Mouse (Mus musculus): ENCODE data around the gene Mtus2. TPM values are rescaled to one million over a fixed set of nuclear protein-coding genes. Genes with fewer than 3 reads are reported as not detected.

Gene Mtus2
- polyA plus RNA-seq, 1 experiment, result 0.05 TPM

DNA sequence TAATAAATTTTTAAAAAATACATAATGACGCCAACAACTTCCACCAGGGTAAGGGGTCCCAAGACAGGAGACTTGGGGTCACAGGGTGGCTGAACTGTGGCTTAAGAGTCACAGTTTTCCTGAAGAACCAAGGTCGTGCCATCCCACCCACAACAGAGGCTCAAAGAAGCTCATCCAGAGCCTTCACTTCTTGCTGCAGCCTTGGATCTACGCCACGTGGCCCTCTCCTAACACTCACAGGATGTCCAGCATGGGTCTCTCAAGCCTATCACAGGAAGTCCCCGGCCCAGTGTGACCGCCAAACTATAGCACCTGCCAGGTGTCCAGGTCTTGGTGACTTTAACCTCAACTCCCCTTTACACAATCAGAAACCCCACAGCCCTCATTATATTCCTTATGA, 400.0 kb downstream of the Mtus2 start:
- TF ChIP-seq TCF3 (IDR thresholded peaks at IDR 0.05; ENCODE audit: insufficient read length, low read depth) (no peak), MYOG (IDR thresholded peaks at IDR 0.05; ENCODE audit: control insufficient read depth in 1 of 3, insufficient read depth in 1 of 3, insufficient read length in 2 of 3, low read depth in 2 of 3) (no peak), REST (IDR thresholded peaks at IDR 0.05; ENCODE audit: insufficient read depth, insufficient read length) (no peak), TCF12 (IDR thresholded peaks at IDR 0.05; ENCODE audit: insufficient read depth, poor library complexity, severe bottlenecking) (no peak), POLR2A (IDR thresholded peaks at IDR 0.05; ENCODE audit: insufficient read length, low read depth) (no peak), SRF (IDR thresholded peaks at IDR 0.05; ENCODE audit: control insufficient read depth, insufficient read length, low read depth) (no peak), USF1 (IDR thresholded peaks at IDR 0.05; ENCODE audit: low read depth) (no peak), E2F4 (IDR thresholded peaks at IDR 0.05; ENCODE audit: insufficient read depth) (no peak), MYOD1 (IDR thresholded peaks at IDR 0.05; ENCODE audit: control insufficient read depth in 1 of 3, insufficient read length in 2 of 3, low read depth in 2 of 3) (no peak), CEBPB (IDR thresholded peaks at IDR 0.05; ENCODE audit: insufficient read depth, poor library complexity, severe bottlenecking) (no peak), MAX (IDR thresholded peaks at IDR 0.05; ENCODE audit: low read depth) (no peak), POLR2AphosphoS2 (IDR thresholded peaks at IDR 0.05; ENCODE audit: insufficient read length, low read depth) (no peak)
- Histone ChIP-seq H3ac (ENCODE audit: control insufficient read depth, insufficient read length) (no peak overlapping the region), H3K36me3 (ENCODE audit: control insufficient read depth, insufficient read depth) (peaks cover 53% of the 10 kb centered on the region), H3K4me3 (no peak overlapping the region), H3K27me3 (ENCODE audit: control insufficient read depth, insufficient read depth, insufficient read length) (no peaks in the 10 kb centered on the region), H3K79me2 (ENCODE audit: control insufficient read depth, insufficient read depth) (peaks cover 82% of the 10 kb centered on the region), H3K4me2 (ENCODE audit: low read depth) (no peak overlapping the region)

GRCm38 (mm10) chr5:148359131-148359530, 402.0 kb downstream of the Mtus2 start:
- Histone ChIP-seq H3K79me2 (ENCODE audit: control insufficient read depth, insufficient read depth) (peaks cover 85% of the 10 kb centered on the region), H3K4me2 (ENCODE audit: low read depth) (no peak overlapping the region), H3K27me3 (ENCODE audit: control insufficient read depth, insufficient read depth, insufficient read length) (no peaks in the 10 kb centered on the region), H3K36me3 (ENCODE audit: control insufficient read depth, insufficient read depth) (peaks cover 44% of the 10 kb centered on the region), H3K4me3 (no peak overlapping the region), H3ac (ENCODE audit: control insufficient read depth, insufficient read length) (no peak overlapping the region)
- no peak for TF ChIP-seq POLR2A (IDR thresholded peaks at IDR 0.05; ENCODE audit: insufficient read length, low read depth)
- TF ChIP-seq TCF3 (IDR thresholded peaks at IDR 0.05; ENCODE audit: insufficient read length, low read depth), result no peak
- no peak for TF ChIP-seq MYOG (IDR thresholded peaks at IDR 0.05; ENCODE audit: control insufficient read depth in 1 of 3, insufficient read depth in 1 of 3, insufficient read length in 2 of 3, low read depth in 2 of 3)
- TF ChIP-seq E2F4 (IDR thresholded peaks at IDR 0.05; ENCODE audit: insufficient read depth), result no peak
- TF ChIP-seq REST (IDR thresholded peaks at IDR 0.05; ENCODE audit: insufficient read depth, insufficient read length), result no peak
- no peak for TF ChIP-seq POLR2AphosphoS2 (IDR thresholded peaks at IDR 0.05; ENCODE audit: insufficient read length, low read depth)

GRCm38 (mm10) chr5:148360922-148361758, 404.0 kb downstream of the Mtus2 start:
- H3K36me3 ChIP-seq (ENCODE audit: control insufficient read depth, insufficient read depth), result peaks cover 34% of the 10 kb centered on the region
- H3K79me2 ChIP-seq (ENCODE audit: control insufficient read depth, insufficient read depth), result peaks cover 85% of the 10 kb centered on the region
- no peak overlapping the region for H3K4me3 ChIP-seq
- H3K27me3 ChIP-seq (ENCODE audit: control insufficient read depth, insufficient read depth, insufficient read length), result no peaks in the 10 kb centered on the region
- H3ac ChIP-seq (ENCODE audit: control insufficient read depth, insufficient read length), result no peak overlapping the region
- TF ChIP-seq E2F4 (IDR thresholded peaks at IDR 0.05; ENCODE audit: insufficient read depth), result no peak
- TF ChIP-seq TCF12 (IDR thresholded peaks at IDR 0.05; ENCODE audit: insufficient read depth, poor library complexity, severe bottlenecking), result no peak
- no peak for TF ChIP-seq POLR2AphosphoS2 (IDR thresholded peaks at IDR 0.05; ENCODE audit: insufficient read length, low read depth)
- peak in 2 of 3 experiments; percentile 42 to 62 for TF ChIP-seq MYOD1 (IDR thresholded peaks at IDR 0.05; ENCODE audit: control insufficient read depth in 1 of 3, insufficient read length in 2 of 3, low read depth in 2 of 3)
- no peak for TF ChIP-seq USF1 (IDR thresholded peaks at IDR 0.05; ENCODE audit: low read depth)
- TF ChIP-seq MYOG (IDR thresholded peaks at IDR 0.05; ENCODE audit: control insufficient read depth in 1 of 3, insufficient read depth in 1 of 3, insufficient read length in 2 of 3, low read depth in 2 of 3), result peak in 2 of 3 experiments; percentile 11 to 40
- TF ChIP-seq CEBPB (IDR thresholded peaks at IDR 0.05; ENCODE audit: insufficient read depth, poor library complexity, severe bottlenecking), result no peak
- no peak for TF ChIP-seq SRF (IDR thresholded peaks at IDR 0.05; ENCODE audit: control insufficient read depth, insufficient read length, low read depth)
- TF ChIP-seq POLR2A (IDR thresholded peaks at IDR 0.05; ENCODE audit: insufficient read length, low read depth), result no peak
- H3K4me2 ChIP-seq (ENCODE audit: low read depth), result peak overlapping the region; percentile 53

- Histone ChIP-seq H3K79me2 (ENCODE audit: control insufficient read depth, insufficient read depth) (peaks cover 85% of the 10 kb centered on the region), H3K36me3 (ENCODE audit: control insufficient read depth, insufficient read depth) (peaks cover 32% of the 10 kb centered on the region), H3K4me3 (no peak overlapping the region), H3K4me2 (ENCODE audit: low read depth) (peak overlapping the region; percentile 53), H3ac (ENCODE audit: control insufficient read depth, insufficient read length) (no peak overlapping the region), H3K27me3 (ENCODE audit: control insufficient read depth, insufficient read depth, insufficient read length) (no peaks in the 10 kb centered on the region)
- TF ChIP-seq MYOG (IDR thresholded peaks at IDR 0.05; ENCODE audit: control insufficient read depth in 1 of 3, insufficient read depth in 1 of 3, insufficient read length in 2 of 3, low read depth in 2 of 3) (peak in 2 of 3 experiments; percentile 23 to 56), E2F4 (IDR thresholded peaks at IDR 0.05; ENCODE audit: insufficient read depth) (no peak), TCF12 (IDR thresholded peaks at IDR 0.05; ENCODE audit: insufficient read depth, poor library complexity, severe bottlenecking) (peak; percentile 65), SRF (IDR thresholded peaks at IDR 0.05; ENCODE audit: control insufficient read depth, insufficient read length, low read depth) (no peak), MYOD1 (IDR thresholded peaks at IDR 0.05; ENCODE audit: control insufficient read depth in 1 of 3, insufficient read length in 2 of 3, low read depth in 2 of 3) (peak in 2 of 3 experiments; percentile 84), POLR2AphosphoS2 (IDR thresholded peaks at IDR 0.05; ENCODE audit: insufficient read length, low read depth) (no peak)
These were observed 404.6 kb downstream of the Mtus2 start for GRCm38 (mm10) chr5:148361759-148362010.

GRCm38 (mm10) chr5:148362296-148362695, 405.2 kb downstream of the Mtus2 start:
- Histone ChIP-seq H3K4me3 (no peak overlapping the region), H3K27me3 (ENCODE audit: control insufficient read depth, insufficient read depth, insufficient read length) (no peaks in the 10 kb centered on the region), H3ac (ENCODE audit: control insufficient read depth, insufficient read length) (no peak overlapping the region), H3K79me2 (ENCODE audit: control insufficient read depth, insufficient read depth) (peaks cover 85% of the 10 kb centered on the region), H3K4me2 (ENCODE audit: low read depth) (peak overlapping the region; percentile 53), H3K36me3 (ENCODE audit: control insufficient read depth, insufficient read depth) (peaks cover 26% of the 10 kb centered on the region)
- TF ChIP-seq MYOD1 (IDR thresholded peaks at IDR 0.05; ENCODE audit: control insufficient read depth in 1 of 3, insufficient read length in 2 of 3, low read depth in 2 of 3) (no peak), SRF (IDR thresholded peaks at IDR 0.05; ENCODE audit: control insufficient read depth, insufficient read length, low read depth) (no peak), USF1 (IDR thresholded peaks at IDR 0.05; ENCODE audit: low read depth) (no peak), TCF3 (IDR thresholded peaks at IDR 0.05; ENCODE audit: insufficient read length, low read depth) (no peak), POLR2A (IDR thresholded peaks at IDR 0.05; ENCODE audit: insufficient read length, low read depth) (no peak)

Data from myocyte (in vitro differentiated cells).